ENCODE assay signal across 21 mouse cellular contexts in genomic region chr3:127331562-127331961, GRCm38 (mm10).
"Had no signal": no experiment of that assay in that cellular context is flagged by ENCODE, and none has a peak within 500 bp of the region (broad histone marks: within the 10 kb centered on the region; RNA-seq: fewer than 3 reads in every experiment).

No protein-coding gene starts in this region.

- H3K36me3 ChIP-seq: liver, embryonic 13.5 days; liver, embryonic 15.5 days; lung, embryonic 15.5 days; midbrain, embryonic 10.5 days; midbrain, embryonic 15.5 days; neural tube, embryonic 15.5 days had no signal

- ATAC-seq: liver, postnatal 0 days; midbrain, embryonic 13.5 days; midbrain, embryonic 15.5 days had no signal

- H3K4me1 ChIP-seq: liver, embryonic 13.5 days; liver, embryonic 15.5 days; lung, embryonic 15.5 days; midbrain, embryonic 10.5 days; midbrain, embryonic 13.5 days; midbrain, embryonic 15.5 days; neural tube, embryonic 15.5 days had no signal

- H3K27me3 ChIP-seq: liver, embryonic 13.5 days; liver, embryonic 15.5 days; lung, embryonic 15.5 days; midbrain, embryonic 13.5 days; midbrain, embryonic 15.5 days; neural tube, embryonic 13.5 days; neural tube, embryonic 15.5 days had no signal

- H3K4me2 ChIP-seq: liver, embryonic 13.5 days; liver, embryonic 15.5 days; lung, embryonic 15.5 days; midbrain, embryonic 13.5 days; midbrain, embryonic 15.5 days; neural tube, embryonic 13.5 days; neural tube, embryonic 15.5 days had no signal

- DNase-seq: liver, embryonic 13.5 days; liver, postnatal 0 days; lung, adult 2 months; lung, postnatal 10 days; lung, postnatal 4 days; retina, postnatal 1 day; right cerebral cortex, adult 18-20 months; right cerebral cortex, postnatal 25 days; right cerebral cortex, postnatal 4 days; spleen, adult 18-20 months; thymus, adult 18-20 months; thymus, postnatal 14 days; thymus, postnatal 36 days had no signal

- H3K27ac ChIP-seq: liver, embryonic 13.5 days; liver, embryonic 15.5 days; lung, embryonic 15.5 days; midbrain, embryonic 10.5 days; midbrain, embryonic 13.5 days; midbrain, embryonic 15.5 days; neural tube, embryonic 13.5 days; neural tube, embryonic 15.5 days had no signal

- H3K9ac ChIP-seq: liver, embryonic 13.5 days; liver, embryonic 15.5 days; liver, postnatal 0 days; lung, embryonic 15.5 days; midbrain, embryonic 13.5 days; midbrain, embryonic 15.5 days; neural tube, embryonic 13.5 days; neural tube, embryonic 15.5 days had no signal

- H3K4me3 ChIP-seq: liver, embryonic 13.5 days; liver, embryonic 15.5 days; lung, embryonic 15.5 days; midbrain, embryonic 10.5 days; midbrain, embryonic 13.5 days; midbrain, embryonic 15.5 days; myocyte; neural tube, embryonic 13.5 days; neural tube, embryonic 15.5 days had no signal

- H3K9me3 ChIP-seq: liver, embryonic 13.5 days; liver, embryonic 15.5 days; lung, embryonic 15.5 days; midbrain, embryonic 10.5 days; midbrain, embryonic 13.5 days; midbrain, embryonic 15.5 days; neural tube, embryonic 13.5 days; neural tube, embryonic 15.5 days had no signal
